Mouse (Mus musculus) forebrain, postnatal 0 days (tissue): ENCODE measurements around the gene Lpp. TPM values are rescaled to one million over a fixed set of nuclear protein-coding genes. Genes with fewer than 3 reads are reported as not detected.

Experiments
- ATAC-seq: fragments of 200-750 bp; cut with Nextera tagmentation; 2 replicates; pipeline ENCODE4 v1.8.0; 2017; ENCODE audit warnings: mild to moderate bottlenecking, moderate library complexity
- DNase-seq: peaks from one replicate; pipeline ENCODE4 v3.0.0-alpha.2; 2015
- H3K27ac ChIP-seq: fragments of 300-500 bp; sonication (generic); 2 replicates; pipeline ENCODE4 v1.5.1; 2014; ENCODE audit warnings: low read depth, mild to moderate bottlenecking, antibody characterized with exemption, low read length, moderate library complexity, mixed read lengths
- H3K27me3 ChIP-seq: fragments of 300-500 bp; sonication (generic); 2 replicates; pipeline ENCODE4 v1.6.1; 2014; ENCODE audit warnings: mild to moderate bottlenecking, low read length, mixed read lengths; ENCODE audit not compliant: insufficient read depth
- H3K36me3 ChIP-seq: fragments of 300-500 bp; sonication (generic); 2 replicates; pipeline ENCODE4 v1.6.1; 2014; ENCODE audit warnings: mild to moderate bottlenecking, moderate library complexity; ENCODE audit not compliant: insufficient read depth
- H3K4me1 ChIP-seq: fragments of 300-500 bp; sonication (generic); 2 replicates; pipeline ENCODE4 v1.6.1; 2014; ENCODE audit warnings: antibody characterized with exemption; ENCODE audit not compliant: insufficient read depth
- H3K4me2 ChIP-seq: fragments of 300-500 bp; sonication (generic); 2 replicates; pipeline ENCODE4 v1.6.1; 2014; ENCODE audit warnings: low read depth, mild to moderate bottlenecking, moderate library complexity
- H3K4me3 ChIP-seq: fragments of 300-500 bp; sonication (generic); 2 replicates; pipeline ENCODE4 v1.5.1; 2014; ENCODE audit warnings: low read depth, low read length, mixed read lengths
- H3K9ac ChIP-seq: fragments of 300-500 bp; sonication (generic); 2 replicates; pipeline ENCODE4 v1.6.1; 2014; ENCODE audit warnings: mild to moderate bottlenecking
- H3K9me3 ChIP-seq: fragments of 300-500 bp; sonication (generic); 2 replicates; pipeline ENCODE4 v1.6.1; 2016; ENCODE audit warnings: low read length
- CTCF ChIP-seq: sonication (generic); IDR thresholded peaks from 2 replicates; pipeline ENCODE4 v1.5.1; 2016; ENCODE audit warnings: antibody characterized with exemption, control low read depth, low read depth
- WGBS: fragments of 180-500 bp; shearing (Covaris S2); extraction: QIAGEN DNeasy Blood & Tissue Kit; methylation state at CpG from one replicate; pipeline ENCODE4 v1.1.7; 2014; 5-methylcytosine and 5-hydroxymethylcytosine counted together
- polyA plus RNA-seq: library from polyadenylated mRNA; unstranded; fragments of >200 nt; fragmentation: Nextera tagmentation; extraction: Ambion mirVana; gene quantifications from 2 replicates; pipeline ENCODE4 v1.2.1, GENCODE M21; 2015
- total RNA-seq: library from RNA; depleted of rRNA; stranded (reverse); fragments of >200 nt; gene quantifications from 2 replicates; pipeline ENCODE4 v1.2.3, GENCODE M21; 2014

Gene Lpp
- total and polyA plus RNA-seq, 2 experiments from 2014 or later: 6.2 to 9.4 TPM

GRCm38 (mm10) chr16:24535221-24535620 lies 141.9 kb downstream of the Lpp start:
- no peak for TF ChIP-seq CTCF
- no peaks in the 10 kb centered on the region for H3K4me1 ChIP-seq
- no peaks in the 10 kb centered on the region for H3K9me3 ChIP-seq
- H3K27me3 ChIP-seq: no peaks in the 10 kb centered on the region
- 86% methylated on average over 6 of the region's 6 CpGs for WGBS
- H3K27ac ChIP-seq: no peak overlapping the region
- no peak for DNase-seq
- H3K36me3 ChIP-seq: no peaks in the 10 kb centered on the region
- no peak overlapping the region for H3K4me2 ChIP-seq
- ATAC-seq: no peak
- no peak overlapping the region for H3K4me3 ChIP-seq
- H3K9ac ChIP-seq: no peak overlapping the region

- no peak for TF ChIP-seq CTCF
- Histone ChIP-seq H3K4me1 (no peaks in the 10 kb centered on the region), H3K36me3 (no peaks in the 10 kb centered on the region), H3K27ac (no peak overlapping the region), H3K4me2 (no peak overlapping the region), H3K9me3 (no peaks in the 10 kb centered on the region), H3K27me3 (no peaks in the 10 kb centered on the region), H3K4me3 (no peak overlapping the region), H3K9ac (no peak overlapping the region)
- WGBS: 57% methylated on average over 7 of the region's 7 CpGs
- DNase-seq: no peak
- no peak for ATAC-seq
Measured at GRCm38 (mm10) chr16:24536261-24536660, 143.0 kb downstream of the Lpp start.

GRCm38 (mm10) chr16:24539003-24539402 lies 145.7 kb downstream of the Lpp start:
- Histone ChIP-seq H3K9ac (no peak overlapping the region), H3K4me1 (no peaks in the 10 kb centered on the region), H3K4me2 (no peak overlapping the region), H3K27me3 (no peaks in the 10 kb centered on the region), H3K4me3 (no peak overlapping the region), H3K27ac (no peak overlapping the region), H3K9me3 (no peaks in the 10 kb centered on the region), H3K36me3 (no peaks in the 10 kb centered on the region)
- no peak for TF ChIP-seq CTCF
- ATAC-seq: no peak
- WGBS: 86% methylated on average over 4 of the region's 4 CpGs
- DNase-seq: no peak

- H3K27ac ChIP-seq: no peak overlapping the region
- H3K9me3 ChIP-seq: no peaks in the 10 kb centered on the region
- H3K4me3 ChIP-seq: no peak overlapping the region
- H3K4me2 ChIP-seq: no peak overlapping the region
- H3K36me3 ChIP-seq: no peaks in the 10 kb centered on the region
- no peak for TF ChIP-seq CTCF
- DNase-seq (peak; percentile 73), ATAC-seq (peak; percentile 89)
- H3K4me1 ChIP-seq: no peaks in the 10 kb centered on the region
- 60% methylated on average over 7 of the region's 7 CpGs for WGBS
- no peaks in the 10 kb centered on the region for H3K27me3 ChIP-seq
- no peak overlapping the region for H3K9ac ChIP-seq
Measured at GRCm38 (mm10) chr16:24542864-24543263, 149.6 kb downstream of the Lpp start.

- Histone ChIP-seq H3K27me3 (no peaks in the 10 kb centered on the region), H3K4me1 (no peaks in the 10 kb centered on the region), H3K9me3 (no peaks in the 10 kb centered on the region), H3K27ac (no peak overlapping the region), H3K36me3 (no peaks in the 10 kb centered on the region), H3K4me2 (no peak overlapping the region), H3K4me3 (no peak overlapping the region), H3K9ac (no peak overlapping the region)
- TF ChIP-seq CTCF: no peak
- no peak for DNase-seq
- WGBS: 89% methylated on average over 5 of the region's 5 CpGs
- no peak for ATAC-seq
Measured at GRCm38 (mm10) chr16:24545366-24545765, 152.1 kb downstream of the Lpp start.

- Histone ChIP-seq H3K9me3 (no peaks in the 10 kb centered on the region), H3K36me3 (no peaks in the 10 kb centered on the region), H3K27ac (no peak overlapping the region), H3K4me2 (no peak overlapping the region), H3K4me3 (no peak overlapping the region), H3K9ac (no peak overlapping the region), H3K4me1 (no peaks in the 10 kb centered on the region), H3K27me3 (no peaks in the 10 kb centered on the region)
- TF ChIP-seq CTCF: no peak
- 83% methylated on average over 4 of the region's 4 CpGs for WGBS
- no peak for ATAC-seq
- DNase-seq: no peak
Measured at GRCm38 (mm10) chr16:24558458-24558857, 165.2 kb downstream of the Lpp start.

GRCm38 (mm10) chr16:24559811-24560210 lies 166.5 kb downstream of the Lpp start:
- no peaks in the 10 kb centered on the region for H3K36me3 ChIP-seq
- DNase-seq (no peak), ATAC-seq (no peak)
- no peaks in the 10 kb centered on the region for H3K27me3 ChIP-seq
- no peaks in the 10 kb centered on the region for H3K4me1 ChIP-seq
- TF ChIP-seq CTCF: no peak
- WGBS: 92% methylated on average over 4 of the region's 4 CpGs
- H3K9ac ChIP-seq: no peak overlapping the region
- H3K27ac ChIP-seq: no peak overlapping the region
- no peak overlapping the region for H3K4me3 ChIP-seq
- H3K9me3 ChIP-seq: no peaks in the 10 kb centered on the region
- H3K4me2 ChIP-seq: no peak overlapping the region

GRCm38 (mm10) chr16:24560998-24561397 lies 167.7 kb downstream of the Lpp start:
- Histone ChIP-seq H3K9ac (no peak overlapping the region), H3K4me1 (no peaks in the 10 kb centered on the region), H3K27me3 (no peaks in the 10 kb centered on the region), H3K4me3 (no peak overlapping the region), H3K36me3 (no peaks in the 10 kb centered on the region), H3K27ac (no peak overlapping the region), H3K4me2 (no peak overlapping the region), H3K9me3 (no peaks in the 10 kb centered on the region)
- DNase-seq (no peak), ATAC-seq (no peak)
- 88% methylated on average over 2 of the region's 2 CpGs for WGBS
- TF ChIP-seq CTCF: no peak
